Mouse (Mus musculus) megakaryocyte, embryonic 14.5 days (primary cell): ENCODE measurements around the gene Slc36a1. TPM values are rescaled to one million over a fixed set of nuclear protein-coding genes. Genes with fewer than 3 reads are reported as not detected.

Experiments used
- H3K27me3 ChIP-seq: replicated peaks from 2 replicates; pipeline ENCODE3; 2012; ENCODE audit warnings: inconsistent platforms
- H3K36me3 ChIP-seq: replicated peaks from 2 replicates; pipeline ENCODE3; 2012; ENCODE audit warnings: low read length, inconsistent platforms, mixed read lengths
- H3K4me1 ChIP-seq: 2 replicates; pipeline ENCODE4 v1.6.1; 2012; ENCODE audit warnings: inconsistent platforms
- H3K4me3 ChIP-seq: replicated peaks from 2 replicates; pipeline ENCODE3; 2012; ENCODE audit warnings: moderate library complexity, mild to moderate bottlenecking, inconsistent platforms
- H3K9me3 ChIP-seq: 2 replicates; pipeline ENCODE4 v1.6.1; 2012; ENCODE audit warnings: inconsistent platforms
- FLI1 ChIP-seq: IDR thresholded peaks from 2 replicates; pipeline ENCODE4 v1.6.1; 2012; ENCODE audit warnings: low read length, inconsistent platforms, mixed read lengths
- GATA1 ChIP-seq: IDR thresholded peaks from 3 replicates; pipeline ENCODE4 v1.6.1; 2012; ENCODE audit warnings: mixed read lengths, low read length, inconsistent platforms, borderline replicate concordance
- polyA plus RNA-seq: library from polyadenylated mRNA; stranded (reverse); fragments of >175 nt; gene quantifications from 2 replicates; pipeline ENCODE4 v1.2.3, GENCODE M21; 2012; ENCODE audit warnings: low replicate concordance; ENCODE audit not compliant: insufficient read depth

Gene Slc36a1
- polyA plus RNA-seq, 1 experiment: 4.0 TPM

- TF ChIP-seq FLI1: no peak
- no peak for TF ChIP-seq GATA1
- Histone ChIP-seq H3K4me3 (no peak overlapping the region), H3K9me3 (no peaks in the 10 kb centered on the region), H3K27me3 (no peaks in the 10 kb centered on the region), H3K36me3 (peaks cover 98% of the 10 kb centered on the region), H3K4me1 (peaks cover 47% of the 10 kb centered on the region)
Observed at GRCm38 (mm10) chr11:55217880-55218279, 13.7 kb downstream of the Slc36a1 start.

- H3K36me3 ChIP-seq: peaks cover 99% of the 10 kb centered on the region
Observed at GRCm38 (mm10) chr11:55218473-55218872, 14.3 kb downstream of the Slc36a1 start.

GRCm38 (mm10) chr11:55221306-55221705 lies 17.2 kb downstream of the Slc36a1 start:
- no peaks in the 10 kb centered on the region for H3K27me3 ChIP-seq
- no peak for TF ChIP-seq FLI1
- no peak for TF ChIP-seq GATA1

More at GRCm38 (mm10) chr11:55218473-55218872, 14.3 kb downstream of the Slc36a1 start:
- no peak for TF ChIP-seq GATA1
- H3K4me1 ChIP-seq: peaks cover 46% of the 10 kb centered on the region
- H3K4me3 ChIP-seq: no peak overlapping the region
- H3K9me3 ChIP-seq: no peaks in the 10 kb centered on the region
- no peaks in the 10 kb centered on the region for H3K27me3 ChIP-seq

GRCm38 (mm10) chr11:55231034-55231433 lies 26.9 kb downstream of the Slc36a1 start:
- H3K36me3 ChIP-seq: peaks cover 96% of the 10 kb centered on the region

More at GRCm38 (mm10) chr11:55221306-55221705, 17.2 kb downstream of the Slc36a1 start:
- H3K9me3 ChIP-seq: no peaks in the 10 kb centered on the region
- peaks cover 26% of the 10 kb centered on the region for H3K4me1 ChIP-seq
- H3K4me3 ChIP-seq: no peak overlapping the region
- H3K36me3 ChIP-seq: peaks cover 100% of the 10 kb centered on the region

GRCm38 (mm10) chr11:55234288-55234687 lies 30.1 kb downstream of the Slc36a1 start:
- H3K36me3 ChIP-seq: peaks cover 72% of the 10 kb centered on the region
- H3K4me3 ChIP-seq: no peak overlapping the region
- no peaks in the 10 kb centered on the region for H3K27me3 ChIP-seq
- TF ChIP-seq GATA1 (no peak), FLI1 (no peak)
- no peaks in the 10 kb centered on the region for H3K9me3 ChIP-seq
- peaks cover 68% of the 10 kb centered on the region for H3K4me1 ChIP-seq

More at GRCm38 (mm10) chr11:55231034-55231433, 26.9 kb downstream of the Slc36a1 start:
- peaks cover 64% of the 10 kb centered on the region for H3K4me1 ChIP-seq
- no peaks in the 10 kb centered on the region for H3K27me3 ChIP-seq
- no peaks in the 10 kb centered on the region for H3K9me3 ChIP-seq
- peak overlapping the region; percentile 23 for H3K4me3 ChIP-seq
- TF ChIP-seq GATA1: no peak
- TF ChIP-seq FLI1: no peak

- TF ChIP-seq GATA1 (no peak), FLI1 (no peak)
- Histone ChIP-seq H3K27me3 (no peaks in the 10 kb centered on the region), H3K4me3 (peak overlapping the region; percentile 9), H3K36me3 (peaks cover 67% of the 10 kb centered on the region), H3K9me3 (no peaks in the 10 kb centered on the region), H3K4me1 (peaks cover 72% of the 10 kb centered on the region)
Observed at GRCm38 (mm10) chr11:55234791-55235190, 30.6 kb downstream of the Slc36a1 start.

- TF ChIP-seq GATA1 (no peak), FLI1 (no peak)
- no peaks in the 10 kb centered on the region for H3K27me3 ChIP-seq
Observed at GRCm38 (mm10) chr11:55236815-55237214, 32.7 kb downstream of the Slc36a1 start.

GRCm38 (mm10) chr11:55239496-55239895 lies 35.3 kb downstream of the Slc36a1 start:
- H3K36me3 ChIP-seq: peaks cover 22% of the 10 kb centered on the region
- H3K4me3 ChIP-seq: no peak overlapping the region
- no peaks in the 10 kb centered on the region for H3K9me3 ChIP-seq
- no peaks in the 10 kb centered on the region for H3K27me3 ChIP-seq
- TF ChIP-seq FLI1: no peak
- TF ChIP-seq GATA1: no peak
- H3K4me1 ChIP-seq: peaks cover 43% of the 10 kb centered on the region

More at GRCm38 (mm10) chr11:55236815-55237214, 32.7 kb downstream of the Slc36a1 start:
- H3K4me3 ChIP-seq: no peak overlapping the region
- no peaks in the 10 kb centered on the region for H3K9me3 ChIP-seq
- H3K4me1 ChIP-seq: peaks cover 61% of the 10 kb centered on the region
- peaks cover 49% of the 10 kb centered on the region for H3K36me3 ChIP-seq

GRCm38 (mm10) chr11:55240556-55240955 lies 36.4 kb downstream of the Slc36a1 start:
- peaks cover 12% of the 10 kb centered on the region for H3K36me3 ChIP-seq
- H3K27me3 ChIP-seq: no peaks in the 10 kb centered on the region
- TF ChIP-seq FLI1: no peak
- TF ChIP-seq GATA1: no peak
- no peaks in the 10 kb centered on the region for H3K9me3 ChIP-seq
- peak overlapping the region; percentile 64 for H3K4me3 ChIP-seq
- peaks cover 32% of the 10 kb centered on the region for H3K4me1 ChIP-seq

GRCm38 (mm10) chr11:55250527-55250926 lies 46.4 kb downstream of the Slc36a1 start:
- Histone ChIP-seq H3K27me3 (peaks cover 38% of the 10 kb centered on the region), H3K4me3 (peak overlapping the region; percentile 23), H3K36me3 (no peaks in the 10 kb centered on the region), H3K9me3 (0 out of 2 replicates have a peak, but pooled peaks cover 4% of the 10 kb centered on the region), H3K4me1 (peaks cover 4% of the 10 kb centered on the region)
- TF ChIP-seq FLI1 (no peak), GATA1 (no peak)

GRCm38 (mm10) chr11:55253391-55253790 lies 49.2 kb downstream of the Slc36a1 start:
- Histone ChIP-seq H3K4me3 (no peak overlapping the region), H3K4me1 (peaks cover 4% of the 10 kb centered on the region), H3K36me3 (no peaks in the 10 kb centered on the region), H3K27me3 (peaks cover 63% of the 10 kb centered on the region), H3K9me3 (no peaks in the 10 kb centered on the region)
- TF ChIP-seq GATA1: no peak
- TF ChIP-seq FLI1: no peak
